ENCODE assay signal across 9 mouse cellular contexts in the genomic region with DNA sequence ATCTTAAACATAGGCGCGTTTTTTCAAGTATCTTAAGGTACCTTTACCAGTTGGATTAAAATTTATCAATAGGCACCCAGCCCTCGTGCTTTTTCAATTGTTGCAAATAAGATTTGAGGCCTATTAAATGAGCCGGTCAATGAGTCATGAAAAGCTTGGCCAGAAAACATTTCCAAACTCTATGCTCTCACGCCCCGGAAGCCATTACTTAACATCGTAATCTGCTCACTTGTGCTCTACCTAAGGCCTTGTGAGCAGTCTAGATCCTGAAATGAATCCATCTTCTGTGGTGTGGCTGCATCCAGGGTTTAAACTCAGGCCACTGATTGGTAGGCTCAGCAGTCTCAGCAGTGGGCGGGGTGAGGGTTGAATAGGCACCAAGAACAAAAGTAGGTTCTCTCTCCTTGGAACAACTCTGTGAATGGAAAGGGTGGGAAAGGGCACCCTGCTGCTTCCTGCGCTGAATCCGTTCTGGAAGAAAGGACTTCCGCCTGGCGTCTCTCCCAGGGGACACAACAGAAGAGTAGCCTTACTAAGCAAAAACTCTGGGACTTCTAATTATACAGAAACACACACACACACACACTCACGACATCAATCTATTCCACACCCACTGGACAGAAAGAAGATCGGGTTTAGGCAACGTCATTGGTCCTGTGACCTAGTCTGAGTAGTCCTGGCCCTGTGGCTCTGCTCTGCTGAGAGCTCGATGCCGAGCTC. TPM values are rescaled to one million over a fixed set of nuclear protein-coding genes. Genes with fewer than 3 reads are reported as not detected.
A peak's percentile ranks its signal among the peaks of the same experiment; 100 is the strongest.
DNase-seq lines count a peak whose midpoint lies in the region; ATAC-seq and TF ChIP-seq lines count a peak whose summit lies in the region.
"Had no signal": no experiment of that assay in that cellular context is flagged by ENCODE, and none has a peak within 500 bp of the region (broad histone marks: within the 10 kb centered on the region; RNA-seq: fewer than 3 reads in every experiment).

No protein-coding gene starts in this region.

- ATAC-seq in kidney, embryonic 15.5 days (replicated peaks; ENCODE audit: low FRiP score) = no peak
- ATAC-seq in frontal cortex, adult (ENCODE audit: low TSS enrichment) = peak; percentile 70
- ATAC-seq in kidney, postnatal 0 days (replicated peaks; ENCODE audit: low FRiP score, low read depth) = no peak

- no peak overlapping the region for H3K27ac ChIP-seq in kidney, embryonic 15.5 days
- H3K27ac ChIP-seq in kidney, postnatal 0 days = no peak overlapping the region

- H3K36me3 ChIP-seq in kidney, embryonic 15.5 days = no peaks in the 10 kb centered on the region
- H3K36me3 ChIP-seq in kidney, postnatal 0 days (ENCODE audit: insufficient read depth, low read length) = no peaks in the 10 kb centered on the region

- H3K4me2 ChIP-seq in kidney, embryonic 15.5 days = no peak overlapping the region
- no peak overlapping the region for H3K4me2 ChIP-seq in kidney, postnatal 0 days (ENCODE audit: low read length)

- DNase-seq in kidney, adult 11 months = peak; percentile 48
- peak; percentile 36 for DNase-seq in adrenal gland, adult 8-10 months
- peak; percentile 37 for DNase-seq in kidney, postnatal 0 days (ENCODE audit: low spot score)
- peak; percentile 24 to 31 for DNase-seq in lung, adult 18-20 months
- DNase-seq in thymus, postnatal 36 days = no peak
- DNase-seq in spleen, adult 12 weeks (ENCODE audit: low spot score) = no peak

- no peak for TF ChIP-seq CTCF in kidney, postnatal 0 days (IDR thresholded peaks at IDR 0.05; ENCODE audit: low read depth)

- WGBS in kidney, embryonic 15.5 days = 76% methylated on average over 17 of the region's 17 CpGs
- WGBS in kidney, postnatal 0 days = 66% methylated on average over 17 of the region's 17 CpGs

- no peaks in the 10 kb centered on the region for H3K4me1 ChIP-seq in kidney, embryonic 15.5 days
- H3K4me1 ChIP-seq in kidney, postnatal 0 days (replicated peaks; ENCODE audit: insufficient read depth, low read length) = no peaks in the 10 kb centered on the region

- no peaks in the 10 kb centered on the region for H3K9me3 ChIP-seq in kidney, embryonic 15.5 days (replicated peaks)
- no peaks in the 10 kb centered on the region for H3K9me3 ChIP-seq in kidney, postnatal 0 days (replicated peaks; ENCODE audit: low read length)

- no peak overlapping the region for H3K9ac ChIP-seq in kidney, embryonic 15.5 days
- no peak overlapping the region for H3K9ac ChIP-seq in kidney, postnatal 0 days (ENCODE audit: low read depth, low read length)

- no peaks in the 10 kb centered on the region for H3K27me3 ChIP-seq in kidney, embryonic 15.5 days
- H3K27me3 ChIP-seq in kidney, postnatal 0 days (ENCODE audit: insufficient read depth, low read length) = no peaks in the 10 kb centered on the region
- H3K27me3 ChIP-seq: Patski had no signal

- no peak overlapping the region for H3K4me3 ChIP-seq in kidney, embryonic 15.5 days (replicated peaks)
- no peak overlapping the region for H3K4me3 ChIP-seq in kidney, postnatal 0 days (replicated peaks; ENCODE audit: low read depth, low read length)

RNA-seq across cellular contexts. Expression of a gene that starts 53.4 kb away (rescaled TPM):
- polyA plus RNA-seq in kidney, embryonic 15.5 days (2015; fragmentation: Nextera tagmentation; extraction: Ambion mirVana) = 7.7 and 8.0 TPM in 2 replicates
- total RNA-seq in adrenal gland, adult 8-10 months (2022) = 10 to 100 TPM; 22.0 to 56.8 (median 34.7) TPM
- 8.0 and 8.5 TPM in 2 replicates for polyA plus RNA-seq in kidney, postnatal 0 days (2015; fragmentation: Nextera tagmentation; extraction: Ambion mirVana)

Comparison
In these comparisons a context has a peak if more than half of its experiments do, and no peak if none do; other contexts are left out.
1. DNase-seq: peak in kidney, adult 11 months (single experiment), adrenal gland, adult 8-10 months (single experiment), kidney, postnatal 0 days (single experiment) and lung, adult 18-20 months (2 of 2); none in thymus, postnatal 36 days (0 of 2) and spleen, adult 12 weeks (single experiment).